Mouse (Mus musculus) erythroblast, embryonic 14.5 days (primary cell): Measurements from ENCODE around the gene Fgf22.

ENCODE experiments used
- GATA1 ChIP-seq: IDR thresholded peaks from 2 replicates; pipeline ENCODE4 v1.6.1; 2012; ENCODE audit warnings: low read length, inconsistent platforms, mixed read lengths
- TAL1 ChIP-seq: IDR thresholded peaks from 3 replicates; pipeline ENCODE4 v1.6.1; 2012; ENCODE audit warnings: low read length, inconsistent platforms, mixed read lengths

DNA sequence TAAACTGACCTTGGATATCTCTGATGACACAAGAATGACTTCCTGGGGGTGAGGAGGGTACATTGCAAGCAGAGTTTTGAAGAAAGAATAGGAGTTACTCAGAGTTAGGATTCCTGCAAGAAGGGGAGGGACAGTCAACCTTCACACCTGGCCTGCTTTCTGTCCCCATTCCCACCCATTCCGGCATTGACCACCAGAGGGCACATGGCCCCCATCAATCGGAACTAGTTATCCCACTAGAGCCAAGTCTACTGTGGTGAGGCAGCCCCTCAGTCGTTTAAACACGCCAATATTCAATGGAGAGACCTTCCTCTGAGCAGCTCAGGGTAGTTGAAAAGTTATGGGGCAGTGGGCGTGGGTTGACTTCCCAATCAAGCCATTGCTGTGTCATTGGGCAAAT is 13.5 kb downstream of the Fgf22 start:
- TF ChIP-seq TAL1 (no peak), GATA1 (no peak)
